Mouse (Mus musculus) limb, embryonic 15.5 days (tissue): ENCODE results near the gene Rdh19. TPM values are rescaled to one million over a fixed set of nuclear protein-coding genes. Genes with fewer than 3 reads are reported as not detected.

ENCODE experiments used
- ATAC-seq: fragments of 200-750 bp; cut with Nextera tagmentation; 2 replicates; pipeline ENCODE4 v1.8.0; 2017; ENCODE audit warnings: low read depth, moderate TSS enrichment; ENCODE audit not compliant: insufficient number of reproducible peaks, low FRiP score, low TSS enrichment
- H3K27ac ChIP-seq: fragments of 300-500 bp; sonication (generic); 2 replicates; pipeline ENCODE4 v1.5.1; 2015; ENCODE audit warnings: moderate library complexity, mild to moderate bottlenecking, inconsistent platforms
- H3K27me3 ChIP-seq: fragments of 300-500 bp; sonication (generic); 2 replicates; pipeline ENCODE4 v1.6.1; 2015; ENCODE audit warnings: inconsistent platforms
- H3K36me3 ChIP-seq: fragments of 300-500 bp; sonication (generic); 2 replicates; pipeline ENCODE4 v1.6.1; 2015; ENCODE audit warnings: inconsistent platforms
- H3K4me1 ChIP-seq: fragments of 300-500 bp; sonication (generic); 2 replicates; pipeline ENCODE4 v1.6.1; 2015; ENCODE audit warnings: inconsistent platforms
- H3K4me2 ChIP-seq: fragments of 300-500 bp; sonication (generic); 2 replicates; pipeline ENCODE4 v1.6.1; 2015; ENCODE audit warnings: mild to moderate bottlenecking, inconsistent platforms
- H3K4me3 ChIP-seq: fragments of 300-500 bp; sonication (generic); 2 replicates; pipeline ENCODE4 v1.5.1; 2015; ENCODE audit warnings: mild to moderate bottlenecking, inconsistent platforms
- H3K9ac ChIP-seq: fragments of 300-500 bp; sonication (generic); 2 replicates; pipeline ENCODE4 v1.6.1; 2015; ENCODE audit warnings: inconsistent platforms
- H3K9me3 ChIP-seq: fragments of 300-500 bp; sonication (generic); 2 replicates; pipeline ENCODE4 v1.6.1; 2016; ENCODE audit warnings: inconsistent platforms
- polyA plus RNA-seq: library from polyadenylated mRNA; unstranded; fragments of >200 nt; fragmentation: Nextera tagmentation; extraction: Ambion mirVana; gene quantifications from 2 replicates; pipeline ENCODE4 v1.2.1, GENCODE M21; 2015

Gene Rdh19
- polyA plus RNA-seq, 1 experiment from 2014 or later, result not detected

- no peak overlapping the region for H3K4me2 ChIP-seq
- H3K4me1 ChIP-seq, result no peaks in the 10 kb centered on the region
- ATAC-seq, result no peak
- no peaks in the 10 kb centered on the region for H3K9me3 ChIP-seq
- H3K27ac ChIP-seq, result no peak overlapping the region
- H3K9ac ChIP-seq, result no peak overlapping the region
- no peaks in the 10 kb centered on the region for H3K27me3 ChIP-seq
- H3K4me3 ChIP-seq, result no peak overlapping the region
- H3K36me3 ChIP-seq, result no peaks in the 10 kb centered on the region
These were observed 57.7 kb downstream of the Rdh19 start for GRCm38 (mm10) chr10:127907386-127907951.

Other genes with a start within 250 kb of the Rdh19 start
- gene Lrp1, start 228.8 kb upstream of the Rdh19 start, polyA plus RNA-seq, result 146 and 148 TPM in 2 replicates
- 36.7 and 38.9 TPM in 2 replicates for gene Stat6, start 206.9 kb upstream of the Rdh19 start, polyA plus RNA-seq
- 8.3 and 8.5 TPM in 2 replicates for gene Nemp1, start 183.0 kb upstream of the Rdh19 start, polyA plus RNA-seq
- gene Nab2, start 181.4 kb upstream of the Rdh19 start, polyA plus RNA-seq, result 23.7 and 24.4 TPM in 2 replicates
- 0.24 and 0.37 TPM in 2 replicates for gene Myo1a, start 144.8 kb upstream of the Rdh19 start, polyA plus RNA-seq
- 0.31 and 0.53 TPM in 2 replicates for gene Tac2, start 125.5 kb upstream of the Rdh19 start, polyA plus RNA-seq
- gene Zbtb39, start 110.4 kb upstream of the Rdh19 start, polyA plus RNA-seq, result 2.4 and 2.8 TPM in 2 replicates
- gene Gpr182, start 98.2 kb upstream of the Rdh19 start, polyA plus RNA-seq, result 1.4 and 1.6 TPM in 2 replicates
- 0.64 and 0.71 TPM in 2 replicates for gene Rdh1, start 90.2 kb upstream of the Rdh19 start, polyA plus RNA-seq
- 2.6 and 3.8 TPM in 2 replicates for gene Rdh16f1, start 90.1 kb upstream of the Rdh19 start, polyA plus RNA-seq
- gene Rdh9, start 73.5 kb upstream of the Rdh19 start, polyA plus RNA-seq, result not detected in 2 replicates
- gene Rdh16, start 48.8 kb upstream of the Rdh19 start, polyA plus RNA-seq, result 0.04 TPM in 1 of 2 replicates, not detected in the other
- not detected in 2 replicates for gene Rdh16f2, start 16.5 kb downstream of the Rdh19 start, polyA plus RNA-seq
- gene Rdh7, start 38.9 kb downstream of the Rdh19 start, polyA plus RNA-seq, result not detected in 2 replicates
- gene Sdr9c7, start 48.6 kb downstream of the Rdh19 start, polyA plus RNA-seq, result 16.4 and 16.8 TPM in 2 replicates
- gene Hsd17b6, start 157.7 kb downstream of the Rdh19 start, polyA plus RNA-seq, result not detected in 2 replicates
- 63.7 and 71.9 TPM in 2 replicates for gene Prim1, start 165.2 kb downstream of the Rdh19 start, polyA plus RNA-seq
- 697 and 704 TPM in 2 replicates for gene Naca, start 185.6 kb downstream of the Rdh19 start, polyA plus RNA-seq
- gene Ptges3, start 209.0 kb downstream of the Rdh19 start, polyA plus RNA-seq, result 402 and 459 TPM in 2 replicates
- 1,886 and 2,113 TPM in 2 replicates for gene Atp5b, start 233.3 kb downstream of the Rdh19 start, polyA plus RNA-seq
- gene Baz2a, start 241.6 kb downstream of the Rdh19 start, polyA plus RNA-seq, result 10.4 TPM in 2 replicates